9 mouse cellular contexts compared by ENCODE assay signal in genomic region chr12:25240142-25240541, GRCm38 (mm10).
DNase-seq lines count a peak whose midpoint lies in the region; ATAC-seq and TF ChIP-seq lines count a peak whose summit lies in the region.
"Had no signal": no experiment of that assay in that cellular context is flagged by ENCODE, and none has a peak within 500 bp of the region (broad histone marks: within the 10 kb centered on the region; RNA-seq: fewer than 3 reads in every experiment).

No protein-coding gene starts in this region.

- TF ChIP-seq CTCF in forebrain, postnatal 0 days (IDR thresholded peaks at IDR 0.05; ENCODE audit: low read depth) = no peak

- no peak overlapping the region for H3K4me3 ChIP-seq in forebrain, postnatal 0 days (ENCODE audit: low read depth, low read length)
- no peak overlapping the region for H3K4me3 ChIP-seq in forebrain, embryonic 12.5 days (replicated peaks)
- no peak overlapping the region for H3K4me3 ChIP-seq in midbrain, embryonic 10.5 days
- no peak overlapping the region for H3K4me3 ChIP-seq in midbrain, embryonic 15.5 days
- H3K4me3 ChIP-seq in neural tube, embryonic 15.5 days (replicated peaks) = no peak overlapping the region
- H3K4me3 ChIP-seq: embryonic facial prominence, embryonic 12.5 days had no signal

- DNase-seq in forebrain, postnatal 0 days = no peak
- no peak for DNase-seq in midbrain, embryonic 10.5 days (ENCODE audit: low spot score)
- DNase-seq in frontal cortex, postnatal 36 days (ENCODE audit: low spot score in 2 of 2) = peak; percentile 17 to 35
- no peak for DNase-seq in gastrocnemius, adult 8-10 months (ENCODE audit: low spot score in 2 of 2)

- no peak overlapping the region for H3K4me2 ChIP-seq in forebrain, postnatal 0 days (ENCODE audit: low read depth)
- H3K4me2 ChIP-seq in forebrain, embryonic 12.5 days = no peak overlapping the region
- no peak overlapping the region for H3K4me2 ChIP-seq in midbrain, embryonic 15.5 days
- no peak overlapping the region for H3K4me2 ChIP-seq in neural tube, embryonic 15.5 days
- H3K4me2 ChIP-seq: embryonic facial prominence, embryonic 12.5 days had no signal

- no peaks in the 10 kb centered on the region for H3K9me3 ChIP-seq in forebrain, postnatal 0 days (ENCODE audit: low read length)
- no peaks in the 10 kb centered on the region for H3K9me3 ChIP-seq in forebrain, embryonic 12.5 days
- H3K9me3 ChIP-seq in midbrain, embryonic 10.5 days (replicated peaks) = no peaks in the 10 kb centered on the region
- H3K9me3 ChIP-seq in midbrain, embryonic 15.5 days = no peaks in the 10 kb centered on the region
- H3K9me3 ChIP-seq in neural tube, embryonic 15.5 days (replicated peaks) = no peaks in the 10 kb centered on the region
- H3K9me3 ChIP-seq: embryonic facial prominence, embryonic 12.5 days had no signal

- 64% methylated on average over 12 of the region's 12 CpGs for WGBS in forebrain, postnatal 0 days
- 64% methylated on average over 12 of the region's 12 CpGs for WGBS in forebrain, embryonic 12.5 days
- 70% methylated on average over 12 of the region's 12 CpGs for WGBS in midbrain, embryonic 10.5 days
- 55% methylated on average over 12 of the region's 12 CpGs for WGBS in midbrain, embryonic 15.5 days
- WGBS in neural tube, embryonic 15.5 days = 61% methylated on average over 12 of the region's 12 CpGs

- H3K4me1 ChIP-seq in forebrain, postnatal 0 days (ENCODE audit: insufficient read depth) = no peaks in the 10 kb centered on the region
- H3K4me1 ChIP-seq in forebrain, embryonic 12.5 days = peaks cover 2% of the 10 kb centered on the region; the same call in 1 of the 2 replicates
- 0 out of 2 replicates have a peak, but pooled peaks cover 6% of the 10 kb centered on the region for H3K4me1 ChIP-seq in midbrain, embryonic 10.5 days
- peaks cover 4% of the 10 kb centered on the region; the same call in 1 of the 2 replicates for H3K4me1 ChIP-seq in midbrain, embryonic 15.5 days
- H3K4me1 ChIP-seq in neural tube, embryonic 15.5 days = 0 out of 2 replicates have a peak, but pooled peaks cover 4% of the 10 kb centered on the region

- no peak overlapping the region for H3K9ac ChIP-seq in forebrain, postnatal 0 days
- H3K9ac ChIP-seq in forebrain, embryonic 12.5 days = no peak overlapping the region
- no peak overlapping the region for H3K9ac ChIP-seq in midbrain, embryonic 15.5 days
- H3K9ac ChIP-seq in neural tube, embryonic 15.5 days (replicated peaks) = no peak overlapping the region
- H3K9ac ChIP-seq: embryonic facial prominence, embryonic 12.5 days had no signal

- H3K36me3 ChIP-seq in forebrain, postnatal 0 days (ENCODE audit: insufficient read depth) = no peaks in the 10 kb centered on the region
- H3K36me3 ChIP-seq in forebrain, embryonic 12.5 days (replicated peaks) = no peaks in the 10 kb centered on the region
- H3K36me3 ChIP-seq in midbrain, embryonic 10.5 days = no peaks in the 10 kb centered on the region
- no peaks in the 10 kb centered on the region for H3K36me3 ChIP-seq in midbrain, embryonic 15.5 days (replicated peaks)
- no peaks in the 10 kb centered on the region for H3K36me3 ChIP-seq in neural tube, embryonic 15.5 days
- H3K36me3 ChIP-seq: embryonic facial prominence, embryonic 12.5 days had no signal

- peak; percentile 83 for ATAC-seq in forebrain, postnatal 0 days
- no peak for ATAC-seq in forebrain, embryonic 12.5 days (ENCODE audit: low FRiP score)
- ATAC-seq in midbrain, embryonic 15.5 days (replicated peaks) = no peak
- ATAC-seq in monocyte, adult 5-6 weeks (replicated peaks; ENCODE audit: insufficient number of reproducible peaks, low FRiP score, low TSS enrichment, poor library complexity, severe bottlenecking) = peak; percentile 66
- ATAC-seq in neural tube, embryonic 15.5 days (ENCODE audit: low FRiP score) = no peak

- no peaks in the 10 kb centered on the region for H3K27me3 ChIP-seq in forebrain, postnatal 0 days (ENCODE audit: insufficient read depth, low read length)
- no peaks in the 10 kb centered on the region for H3K27me3 ChIP-seq in forebrain, embryonic 12.5 days
- no peaks in the 10 kb centered on the region for H3K27me3 ChIP-seq in midbrain, embryonic 10.5 days (ENCODE audit: low read depth, poor library complexity, severe bottlenecking)
- no peaks in the 10 kb centered on the region for H3K27me3 ChIP-seq in midbrain, embryonic 15.5 days (replicated peaks)
- H3K27me3 ChIP-seq in neural tube, embryonic 15.5 days (replicated peaks) = no peaks in the 10 kb centered on the region
- H3K27me3 ChIP-seq: embryonic facial prominence, embryonic 12.5 days had no signal

- no peak overlapping the region for H3K27ac ChIP-seq in forebrain, postnatal 0 days (ENCODE audit: low read depth, low read length)
- H3K27ac ChIP-seq in forebrain, embryonic 12.5 days = no peak overlapping the region
- peak overlapping the region; percentile 10 for H3K27ac ChIP-seq in midbrain, embryonic 10.5 days (replicated peaks)
- no peak overlapping the region for H3K27ac ChIP-seq in midbrain, embryonic 15.5 days
- no peak overlapping the region for H3K27ac ChIP-seq in neural tube, embryonic 15.5 days (replicated peaks)
- H3K27ac ChIP-seq: embryonic facial prominence, embryonic 12.5 days had no signal

Comparison
In these comparisons a context has a peak if more than half of its experiments do, and no peak if none do; other contexts are left out.
1. ATAC-seq: peak in forebrain, postnatal 0 days (single experiment) and monocyte, adult 5-6 weeks (single experiment); none in forebrain, embryonic 12.5 days (single experiment), midbrain, embryonic 15.5 days (single experiment) and neural tube, embryonic 15.5 days (single experiment).
2. DNase-seq: peak in frontal cortex, postnatal 36 days (2 of 2); none in forebrain, postnatal 0 days (single experiment), midbrain, embryonic 10.5 days (single experiment) and gastrocnemius, adult 8-10 months (0 of 2).